Mouse (Mus musculus): ENCODE data around the gene Tut7.
A peak's percentile ranks its signal among the peaks of the same experiment; 100 is the strongest.

Tut7 gene

GRCm38 (mm10) chr13:59832871-59833270 lies 9.9 kb upstream of the Tut7 start:
- no peak for DNase-seq (ENCODE audit: low read depth, low spot score)

GRCm38 (mm10) chr13:59832454-59832853 lies 9.5 kb upstream of the Tut7 start:
- DNase-seq (ENCODE audit: low read depth, low spot score) = no peak

GRCm38 (mm10) chr13:59825966-59826365 lies 3.0 kb upstream of the Tut7 start:
- DNase-seq (ENCODE audit: low read depth, low spot score) = no peak

GRCm38 (mm10) chr13:59820836-59821235 lies 2.1 kb downstream of the Tut7 start:
- peak; percentile 58 for DNase-seq (ENCODE audit: low read depth, low spot score)

GRCm38 (mm10) chr13:59820114-59820513 lies 2.8 kb downstream of the Tut7 start:
- DNase-seq (ENCODE audit: low read depth, low spot score) = no peak

GRCm38 (mm10) chr13:59817352-59817751 lies 5.6 kb downstream of the Tut7 start:
- no peak for DNase-seq (ENCODE audit: low read depth, low spot score)

GRCm38 (mm10) chr13:59814109-59814591 lies 8.8 kb downstream of the Tut7 start:
- DNase-seq (ENCODE audit: low read depth, low spot score) = no peak

- DNase-seq (ENCODE audit: low read depth, low spot score) = no peak
Observed at GRCm38 (mm10) chr13:59811581-59811980, 11.4 kb downstream of the Tut7 start.

- DNase-seq (ENCODE audit: low read depth, low spot score) = no peak
Observed at GRCm38 (mm10) chr13:59801000-59801399, 21.9 kb downstream of the Tut7 start.

GRCm38 (mm10) chr13:59800077-59800476 lies 22.9 kb downstream of the Tut7 start:
- DNase-seq (ENCODE audit: low read depth, low spot score) = no peak

GRCm38 (mm10) chr13:59798306-59798705 lies 24.6 kb downstream of the Tut7 start:
- DNase-seq (ENCODE audit: low read depth, low spot score) = peak; percentile 62

- DNase-seq (ENCODE audit: low read depth, low spot score) = no peak
Observed at GRCm38 (mm10) chr13:59796466-59796848, 26.5 kb downstream of the Tut7 start.

- DNase-seq (ENCODE audit: low read depth, low spot score) = no peak
Observed at GRCm38 (mm10) chr13:59795807-59796465, 27.0 kb downstream of the Tut7 start.

GRCm38 (mm10) chr13:59794786-59795185 lies 28.2 kb downstream of the Tut7 start:
- no peak for DNase-seq (ENCODE audit: low read depth, low spot score)

- DNase-seq (ENCODE audit: low read depth, low spot score) = no peak
Observed at GRCm38 (mm10) chr13:59782145-59782544, 40.8 kb downstream of the Tut7 start, which contains the start of gene Gm49354. Gene Gm49354 (minus strand): TSS chr13:59782245.

- DNase-seq (ENCODE audit: low read depth, low spot score) = peak; percentile 16
Observed at GRCm38 (mm10) chr13:59779744-59780264, 43.1 kb downstream of the Tut7 start.

GRCm38 (mm10) chr13:59779213-59779612 lies 43.7 kb downstream of the Tut7 start:
- peak; percentile 32 for DNase-seq (ENCODE audit: low read depth, low spot score)

- no peak for DNase-seq (ENCODE audit: low read depth, low spot score)
Observed at GRCm38 (mm10) chr13:59775168-59775567, 47.8 kb downstream of the Tut7 start.

- DNase-seq (ENCODE audit: low read depth, low spot score) = no peak
Observed at GRCm38 (mm10) chr13:59771257-59771656, 51.7 kb downstream of the Tut7 start.

- peak; percentile 26 for DNase-seq (ENCODE audit: low read depth, low spot score)
Observed at GRCm38 (mm10) chr13:59770847-59771246, 52.1 kb downstream of the Tut7 start.

- DNase-seq (ENCODE audit: low read depth, low spot score) = peak; percentile 90
Observed at GRCm38 (mm10) chr13:59770164-59770562, 52.8 kb downstream of the Tut7 start.

GRCm38 (mm10) chr13:59769296-59770163 lies 53.4 kb downstream of the Tut7 start, which contains the start of gene Isca1:
Gene Isca1 (minus strand): TSS chr13:59769810.
- peak; percentile 98 for DNase-seq (ENCODE audit: low read depth, low spot score)

Measured in A20 (cell line).